Mouse (Mus musculus): ENCODE data around the gene Rabgap1l.

GRCm38 (mm10) chr1:160353732-160354455 is 439.1 kb downstream of the Rabgap1l start:
- no peak for TF ChIP-seq GATA1 (IDR thresholded peaks at IDR 0.05; ENCODE audit: borderline replicate concordance, low read length)
- TF ChIP-seq FLI1 (IDR thresholded peaks at IDR 0.05; ENCODE audit: low read length): no peak
